Mouse (Mus musculus) intestine, embryonic 16.5 days (tissue): ENCODE measurements around the gene Il22ra1. TPM values are rescaled to one million over a fixed set of nuclear protein-coding genes. Genes with fewer than 3 reads are reported as not detected.
A peak's percentile ranks its signal among the peaks of the same experiment; 100 is the strongest.
"Not testable (repeated sequence)": the region's sequence is repeated elsewhere in the genome, so short reads cannot be mapped to it uniquely, and the experiment has no call there.

ENCODE experiments used
- ATAC-seq: fragments of 200-750 bp; cut with Nextera tagmentation; 2 replicates; pipeline ENCODE4 v1.8.0; 2017; ENCODE audit warnings: moderate TSS enrichment, moderate library complexity
- H3K27ac ChIP-seq: fragments of 300-500 bp; sonication (generic); 2 replicates; pipeline ENCODE4 v1.5.1; 2014; ENCODE audit warnings: mild to moderate bottlenecking, low read length
- H3K27me3 ChIP-seq: fragments of 300-500 bp; sonication (generic); replicated peaks from 2 replicates; pipeline ENCODE4 v1.6.1; 2014; ENCODE audit warnings: low read length, control low read depth, mixed read lengths; ENCODE audit not compliant: control insufficient read depth, insufficient read depth
- H3K36me3 ChIP-seq: fragments of 300-500 bp; sonication (generic); 2 replicates; pipeline ENCODE4 v1.6.1; 2014; ENCODE audit warnings: low read length, control low read depth; ENCODE audit not compliant: control insufficient read depth, insufficient read depth
- H3K4me1 ChIP-seq: fragments of 300-500 bp; sonication (generic); 2 replicates; pipeline ENCODE4 v1.6.1; 2014; ENCODE audit warnings: low read length, control low read depth, mixed read lengths; ENCODE audit not compliant: control insufficient read depth, insufficient read depth
- H3K4me2 ChIP-seq: fragments of 300-500 bp; sonication (generic); 2 replicates; pipeline ENCODE4 v1.6.1; 2014; ENCODE audit warnings: low read depth, low read length, control low read depth
- H3K4me3 ChIP-seq: fragments of 300-500 bp; sonication (generic); 2 replicates; pipeline ENCODE4 v1.5.1; 2014; ENCODE audit warnings: mild to moderate bottlenecking, low read length
- H3K9ac ChIP-seq: fragments of 300-500 bp; sonication (generic); 2 replicates; pipeline ENCODE4 v1.6.1; 2014; ENCODE audit warnings: low read depth, low read length
- H3K9me3 ChIP-seq: fragments of 300-500 bp; sonication (generic); 2 replicates; pipeline ENCODE4 v1.6.1; 2016; ENCODE audit warnings: low read length, control low read depth; ENCODE audit not compliant: control insufficient read depth
- WGBS: fragments of 180-500 bp; shearing (Covaris S2); extraction: QIAGEN DNeasy Blood & Tissue Kit; methylation state at CpG from one replicate; pipeline ENCODE4 v1.1.7; 2014; 5-methylcytosine and 5-hydroxymethylcytosine counted together
- polyA plus RNA-seq: library from polyadenylated mRNA; unstranded; fragments of >200 nt; fragmentation: Nextera tagmentation; extraction: Ambion mirVana; gene quantifications from 2 replicates; pipeline ENCODE4 v1.2.1, GENCODE M21; 2015

The Il22ra1 gene
- polyA plus RNA-seq, 1 experiment from 2014 or later, result 6.6 TPM

DNA sequence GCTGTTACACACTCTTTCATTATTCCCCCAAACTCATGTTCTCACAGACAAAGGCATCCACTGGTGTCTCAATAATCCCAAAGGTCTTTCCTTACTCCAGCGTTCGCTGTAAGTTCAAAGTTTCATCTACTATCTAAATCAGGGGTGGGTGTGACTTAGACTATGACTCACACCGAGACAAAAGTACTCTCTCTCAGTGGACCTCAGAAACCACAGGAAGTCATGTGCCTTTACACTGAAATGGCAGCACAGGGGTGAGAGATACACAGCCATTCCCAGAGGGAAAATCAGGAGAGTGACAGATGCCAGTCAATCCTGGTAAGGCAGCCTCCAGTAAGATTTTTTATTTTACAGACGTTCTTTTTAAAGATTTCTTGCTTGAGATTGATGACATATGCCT, 35.1 kb upstream of the Il22ra1 start:
- H3K4me2 ChIP-seq, result no peak overlapping the region
- peaks cover 3% of the 10 kb centered on the region; the same call in 1 of the 2 replicates for H3K27me3 ChIP-seq
- H3K4me3 ChIP-seq, result no peak overlapping the region
- H3K27ac ChIP-seq, result peak overlapping the region; percentile 57; the same call in 1 of the 2 replicates
- ATAC-seq, result peak; percentile 92
- no peaks in the 10 kb centered on the region for H3K36me3 ChIP-seq
- no peaks in the 10 kb centered on the region; the same call in 1 of the 2 replicates for H3K4me1 ChIP-seq
- H3K9me3 ChIP-seq, result 0 out of 2 replicates have a peak, but pooled peaks cover 3% of the 10 kb centered on the region
- no peak overlapping the region for H3K9ac ChIP-seq
- WGBS, result 65% methylated on average over 4 of the region's 4 CpGs

DNA sequence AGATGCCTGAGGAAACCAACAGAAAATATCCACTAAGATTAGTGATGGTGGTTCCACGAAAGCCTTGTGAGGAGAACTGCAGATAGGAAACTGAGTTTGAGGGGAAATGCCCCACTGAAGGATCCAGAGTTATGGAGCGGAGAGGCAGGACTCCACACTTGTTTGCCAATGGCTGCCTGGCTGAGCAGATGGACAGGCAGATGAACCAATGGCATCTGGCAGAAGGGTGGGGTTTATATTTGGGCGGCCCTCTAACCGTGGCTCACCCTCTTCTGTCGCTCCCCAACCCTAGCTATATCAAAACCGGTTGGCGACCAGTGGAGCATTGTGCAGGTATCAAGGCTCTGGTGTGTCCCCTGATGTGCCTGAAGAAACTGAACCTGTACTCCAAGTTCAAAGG, 29.5 kb upstream of the Il22ra1 start:
- Histone ChIP-seq H3K36me3 (0 out of 2 replicates have a peak, but pooled peaks cover 6% of the 10 kb centered on the region), H3K4me3 (no peak overlapping the region), H3K9ac (no peak overlapping the region), H3K9me3 (0 out of 2 replicates have a peak, but pooled peaks cover 4% of the 10 kb centered on the region), H3K4me1 (no peaks in the 10 kb centered on the region; the same call in 1 of the 2 replicates), H3K27ac (no peak overlapping the region), H3K4me2 (no peak overlapping the region), H3K27me3 (no peaks in the 10 kb centered on the region)
- ATAC-seq, result no peak
- 80% methylated on average over 7 of the region's 7 CpGs for WGBS

DNA sequence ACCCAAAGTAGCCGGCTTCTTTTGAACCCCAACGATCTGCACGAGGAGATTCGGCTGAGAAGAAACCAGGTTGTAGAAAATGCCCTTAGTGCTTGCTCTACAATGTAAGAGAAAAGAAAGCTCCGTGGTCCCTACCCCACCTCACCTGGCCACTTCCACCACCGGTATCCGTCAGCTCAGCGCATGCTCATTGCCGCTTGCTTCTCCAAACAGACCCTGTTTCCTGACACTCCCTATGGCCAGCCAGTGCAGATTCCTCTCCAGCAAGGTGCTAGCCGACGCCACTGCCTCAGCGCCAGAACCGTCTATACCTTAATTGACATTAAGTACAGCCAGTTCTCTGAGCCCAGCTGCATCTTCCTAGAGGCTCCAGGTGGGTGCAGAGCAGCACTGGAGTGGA, 24.5 kb upstream of the Il22ra1 start:
- 58% methylated on average over 13 of the region's 13 CpGs for WGBS
- no peak overlapping the region for H3K4me3 ChIP-seq
- no peak overlapping the region for H3K4me2 ChIP-seq
- H3K9me3 ChIP-seq, result no peaks in the 10 kb centered on the region
- H3K36me3 ChIP-seq, result 0 out of 2 replicates have a peak, but pooled peaks cover 6% of the 10 kb centered on the region
- no peak overlapping the region for H3K9ac ChIP-seq
- H3K27me3 ChIP-seq, result no peaks in the 10 kb centered on the region
- H3K27ac ChIP-seq, result no peak overlapping the region
- no peaks in the 10 kb centered on the region; the same call in 1 of the 2 replicates for H3K4me1 ChIP-seq
- ATAC-seq, result no peak

DNA sequence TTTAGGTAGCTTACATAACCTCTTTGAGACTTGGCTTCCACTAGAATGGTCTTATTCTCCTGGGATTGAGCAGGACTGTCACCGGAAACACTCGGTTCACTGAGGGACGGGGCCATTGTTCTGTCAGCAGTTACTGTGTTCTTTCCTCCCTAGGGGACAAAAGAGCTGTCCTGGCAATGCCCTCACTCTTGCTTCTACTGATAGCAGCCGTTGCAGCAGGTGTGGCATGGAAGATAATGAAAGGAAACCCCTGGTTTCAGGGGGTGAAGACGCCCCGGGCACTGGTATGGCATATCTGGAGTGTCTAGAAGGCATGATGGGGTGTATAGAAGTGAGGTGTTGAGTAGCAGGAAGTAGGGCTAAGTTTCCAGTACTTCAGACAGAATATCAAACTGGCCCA, 24.0 kb upstream of the Il22ra1 start:
- Histone ChIP-seq H3K4me2 (no peak overlapping the region), H3K27ac (no peak overlapping the region), H3K9ac (no peak overlapping the region), H3K27me3 (no peaks in the 10 kb centered on the region), H3K36me3 (0 out of 2 replicates have a peak, but pooled peaks cover 4% of the 10 kb centered on the region), H3K4me1 (no peaks in the 10 kb centered on the region; the same call in 1 of the 2 replicates), H3K9me3 (no peaks in the 10 kb centered on the region), H3K4me3 (no peak overlapping the region)
- ATAC-seq, result no peak
- WGBS, result 62% methylated on average over 6 of the region's 6 CpGs

DNA sequence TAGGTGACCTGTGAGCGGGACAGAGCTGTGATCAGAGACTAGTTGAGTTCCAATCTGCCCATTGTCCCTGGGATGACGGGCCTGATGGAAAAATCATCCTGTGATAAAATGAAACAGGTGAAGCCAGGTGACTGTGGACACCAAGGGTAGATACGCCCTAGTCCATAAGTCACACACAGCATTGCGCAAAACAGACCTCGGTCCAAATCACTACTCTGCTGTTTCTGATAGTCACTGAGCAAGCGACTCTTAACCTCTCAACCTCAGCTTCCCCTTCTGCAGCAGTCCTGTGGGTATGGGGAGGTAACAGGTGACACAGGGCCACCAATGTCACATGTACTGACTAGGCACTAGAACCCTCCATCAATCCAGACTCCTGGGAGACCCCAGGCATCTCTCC, 21.9 kb upstream of the Il22ra1 start:
- Histone ChIP-seq H3K27ac (no peak overlapping the region), H3K9me3 (no peaks in the 10 kb centered on the region), H3K4me1 (no peaks in the 10 kb centered on the region; the same call in 1 of the 2 replicates), H3K4me3 (no peak overlapping the region), H3K4me2 (no peak overlapping the region), H3K36me3 (no peaks in the 10 kb centered on the region), H3K27me3 (no peaks in the 10 kb centered on the region), H3K9ac (no peak overlapping the region)
- ATAC-seq, result peak; percentile 60
- WGBS, result 79% methylated on average over 6 of the region's 6 CpGs

DNA sequence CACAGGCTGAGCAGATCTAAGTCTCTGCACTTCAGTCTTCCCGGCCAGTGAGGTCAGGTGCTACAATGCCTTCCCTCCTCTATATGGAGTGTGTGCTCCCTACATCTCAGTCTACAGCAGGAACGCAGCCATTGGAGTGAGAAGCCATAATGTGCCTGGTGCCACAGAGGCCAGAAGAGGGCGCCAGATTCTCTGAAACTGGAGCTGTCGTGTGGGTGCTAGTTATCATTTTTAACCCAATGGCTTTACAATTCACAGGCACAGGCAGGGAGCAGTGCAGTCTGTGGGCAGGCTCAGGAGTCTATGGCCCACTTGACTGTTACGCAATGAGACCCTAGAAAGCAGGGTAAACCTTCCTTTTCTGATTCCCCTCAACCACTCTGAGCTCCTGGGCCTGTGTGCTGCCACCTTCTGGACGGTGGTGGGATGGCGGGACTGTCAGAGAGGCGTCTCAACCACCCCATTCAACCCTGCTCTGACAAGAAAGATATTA, 18.9 kb upstream of the Il22ra1 start:
- H3K4me2 ChIP-seq, result peak overlapping the region; percentile 39; the same call in 1 of the 2 replicates
- H3K4me1 ChIP-seq, result no peaks in the 10 kb centered on the region; the same call in 1 of the 2 replicates
- no peak overlapping the region for H3K9ac ChIP-seq
- H3K9me3 ChIP-seq, result no peaks in the 10 kb centered on the region
- WGBS, result 6% methylated on average over 8 of the region's 8 CpGs
- no peaks in the 10 kb centered on the region for H3K36me3 ChIP-seq
- peak overlapping the region; percentile 21; the same call in 1 of the 2 replicates for H3K4me3 ChIP-seq
- peak; percentile 49 for ATAC-seq
- no peak overlapping the region for H3K27ac ChIP-seq
- H3K27me3 ChIP-seq, result no peaks in the 10 kb centered on the region

DNA sequence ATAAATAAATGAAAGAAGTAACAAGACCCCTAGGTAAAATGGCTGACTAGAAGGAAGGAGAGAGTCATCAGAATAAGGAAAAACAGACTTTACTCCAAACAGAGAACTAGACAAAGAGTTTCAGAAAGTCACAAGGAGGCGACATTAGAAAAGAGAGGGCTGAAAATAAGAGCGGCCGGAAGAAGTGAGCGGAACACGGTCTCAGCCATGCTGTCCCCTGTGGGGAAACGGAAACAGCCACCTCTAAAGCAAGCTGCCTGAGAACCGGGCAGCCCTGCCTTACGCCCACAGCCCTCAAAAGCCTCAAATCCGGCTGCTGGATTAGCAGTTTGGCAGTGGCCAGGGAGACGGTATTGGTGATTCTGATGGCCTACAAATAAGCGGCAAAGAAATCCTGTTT, 18.4 kb upstream of the Il22ra1 start:
- Histone ChIP-seq H3K27me3 (no peaks in the 10 kb centered on the region), H3K4me3 (no peak overlapping the region), H3K4me1 (no peaks in the 10 kb centered on the region; the same call in 1 of the 2 replicates), H3K9me3 (no peaks in the 10 kb centered on the region), H3K36me3 (no peaks in the 10 kb centered on the region), H3K27ac (no peak overlapping the region), H3K4me2 (no peak overlapping the region), H3K9ac (no peak overlapping the region)
- ATAC-seq, result no peak
- WGBS, result 79% methylated on average over 11 of the region's 11 CpGs

DNA sequence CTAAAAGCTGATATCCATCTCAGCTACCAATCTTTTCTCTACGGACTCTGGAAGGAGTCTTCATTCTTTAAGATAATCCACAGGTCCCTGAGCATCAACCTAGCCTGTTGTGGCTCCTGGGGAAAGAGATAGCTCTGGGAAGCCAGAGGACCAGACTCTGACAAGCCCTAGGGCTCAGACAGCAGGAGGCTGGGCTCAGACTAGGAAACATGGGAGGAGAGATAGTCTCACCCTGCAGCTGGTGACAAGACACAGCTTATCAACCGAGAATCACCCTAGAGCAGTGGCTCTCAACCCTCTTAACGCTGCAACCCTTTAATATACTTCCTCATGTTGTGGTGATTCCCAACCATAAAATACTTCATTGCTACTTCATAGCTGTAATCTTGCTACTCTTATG, 17.6 kb upstream of the Il22ra1 start:
- no peak for ATAC-seq
- Histone ChIP-seq H3K27ac (no peak overlapping the region), H3K9me3 (no peaks in the 10 kb centered on the region), H3K27me3 (no peaks in the 10 kb centered on the region), H3K4me1 (no peaks in the 10 kb centered on the region; the same call in 1 of the 2 replicates), H3K9ac (no peak overlapping the region), H3K4me2 (no peak overlapping the region), H3K36me3 (no peaks in the 10 kb centered on the region), H3K4me3 (no peak overlapping the region)
- 63% methylated on average over 3 of the region's 3 CpGs for WGBS

DNA sequence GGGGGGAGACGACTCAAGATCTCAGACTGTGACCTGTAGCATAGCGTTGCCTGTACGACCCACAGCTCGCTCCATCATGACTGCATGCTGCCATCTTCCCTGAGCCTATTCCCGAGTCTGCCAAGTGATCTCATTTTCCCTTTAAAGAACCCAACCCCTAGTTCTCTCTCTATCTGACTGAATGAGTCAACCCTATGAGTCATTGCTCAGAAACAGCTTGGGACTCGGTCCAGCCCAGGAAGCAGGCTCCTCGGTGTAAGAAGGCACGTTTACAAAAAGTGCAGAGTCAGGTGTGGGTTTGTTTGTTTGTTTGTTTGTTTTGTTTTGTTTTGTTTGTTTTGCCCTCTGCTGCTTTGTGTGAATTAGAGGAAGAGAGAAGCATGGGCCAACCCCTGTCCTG, 13.2 kb upstream of the Il22ra1 start:
- Histone ChIP-seq H3K9ac (no peak overlapping the region), H3K36me3 (no peaks in the 10 kb centered on the region), H3K4me1 (no peaks in the 10 kb centered on the region; the same call in 1 of the 2 replicates), H3K9me3 (no peaks in the 10 kb centered on the region), H3K27me3 (no peaks in the 10 kb centered on the region), H3K4me3 (no peak overlapping the region), H3K4me2 (no peak overlapping the region), H3K27ac (no peak overlapping the region)
- no peak for ATAC-seq
- WGBS, result 74% methylated on average over 8 of the region's 8 CpGs

DNA sequence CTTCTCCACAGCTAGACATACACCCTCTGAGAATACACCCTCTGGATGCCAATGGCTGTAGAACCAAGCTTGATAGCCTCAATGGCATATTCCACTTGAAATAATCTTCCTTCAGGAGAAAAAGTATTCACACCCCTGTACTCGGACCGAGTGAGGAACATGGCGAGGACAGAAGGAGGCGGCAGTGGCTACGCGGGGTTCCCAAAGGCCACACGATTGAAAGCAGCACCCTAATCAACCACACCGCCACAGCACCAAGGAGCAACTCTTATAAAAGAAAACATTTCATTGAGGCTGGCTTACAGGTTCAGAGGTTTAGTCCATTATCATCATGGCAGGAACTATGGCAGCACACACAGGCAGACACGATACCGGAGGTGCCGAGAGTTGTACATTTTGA, 11.5 kb upstream of the Il22ra1 start:
- not testable (repeated sequence) for H3K4me1 ChIP-seq, H3K4me2 ChIP-seq, ATAC-seq, H3K27me3 ChIP-seq, H3K9ac ChIP-seq, H3K4me3 ChIP-seq, H3K27ac ChIP-seq, H3K9me3 ChIP-seq, H3K36me3 ChIP-seq
- 94% methylated on average over 11 of the region's 11 CpGs for WGBS
